Mouse (Mus musculus) forebrain, embryonic 16.5 days (tissue): ENCODE results near the gene Clec16a. TPM values are rescaled to one million over a fixed set of nuclear protein-coding genes. Genes with fewer than 3 reads are reported as not detected.
A peak's percentile ranks its signal among the peaks of the same experiment; 100 is the strongest.

ENCODE experiments used
- ATAC-seq: fragments of 200-750 bp; cut with Nextera tagmentation; 2 replicates; pipeline ENCODE4 v1.8.0; 2017; ENCODE audit warnings: mild to moderate bottlenecking, moderate library complexity
- H3K27ac ChIP-seq: fragments of 300-500 bp; sonication (generic); 2 replicates; pipeline ENCODE4 v1.5.1; 2014; ENCODE audit warnings: low read length, control low read depth
- H3K27me3 ChIP-seq: fragments of 300-500 bp; sonication (generic); replicated peaks from 2 replicates; pipeline ENCODE4 v1.6.1; 2014; ENCODE audit warnings: low read length; ENCODE audit not compliant: control insufficient read depth, insufficient read depth
- H3K36me3 ChIP-seq: fragments of 300-500 bp; sonication (generic); 2 replicates; pipeline ENCODE4 v1.6.1; 2014; ENCODE audit not compliant: control insufficient read depth, insufficient read depth
- H3K4me1 ChIP-seq: fragments of 300-500 bp; sonication (generic); replicated peaks from 2 replicates; pipeline ENCODE4 v1.6.1; 2014; ENCODE audit warnings: low read length; ENCODE audit not compliant: control insufficient read depth, insufficient read depth
- H3K4me2 ChIP-seq: fragments of 300-500 bp; sonication (generic); 2 replicates; pipeline ENCODE4 v1.6.1; 2014; ENCODE audit warnings: mild to moderate bottlenecking, low read length, control low read depth
- H3K4me3 ChIP-seq: fragments of 300-500 bp; sonication (generic); replicated peaks from 2 replicates; pipeline ENCODE4 v1.5.1; 2014; ENCODE audit warnings: mild to moderate bottlenecking, low read length, control low read depth
- H3K9ac ChIP-seq: fragments of 300-500 bp; sonication (generic); replicated peaks from 2 replicates; pipeline ENCODE4 v1.6.1; 2014; ENCODE audit warnings: low read depth, low read length, control low read depth
- H3K9me3 ChIP-seq: fragments of 300-500 bp; sonication (generic); 2 replicates; pipeline ENCODE4 v1.6.1; 2016; ENCODE audit warnings: low read length; ENCODE audit not compliant: control insufficient read depth
- WGBS: fragments of 180-500 bp; shearing (Covaris S2); extraction: QIAGEN DNeasy Blood & Tissue Kit; methylation state at CpG from one replicate; pipeline ENCODE4 v1.1.7; 2014; 5-methylcytosine and 5-hydroxymethylcytosine counted together
- polyA plus RNA-seq: library from polyadenylated mRNA; unstranded; fragments of >200 nt; fragmentation: Nextera tagmentation; extraction: Ambion mirVana; gene quantifications from 2 replicates; pipeline ENCODE4 v1.2.1, GENCODE M21; 2015

The Clec16a gene
- polyA plus RNA-seq, 1 experiment from 2014 or later = 72.8 TPM

DNA sequence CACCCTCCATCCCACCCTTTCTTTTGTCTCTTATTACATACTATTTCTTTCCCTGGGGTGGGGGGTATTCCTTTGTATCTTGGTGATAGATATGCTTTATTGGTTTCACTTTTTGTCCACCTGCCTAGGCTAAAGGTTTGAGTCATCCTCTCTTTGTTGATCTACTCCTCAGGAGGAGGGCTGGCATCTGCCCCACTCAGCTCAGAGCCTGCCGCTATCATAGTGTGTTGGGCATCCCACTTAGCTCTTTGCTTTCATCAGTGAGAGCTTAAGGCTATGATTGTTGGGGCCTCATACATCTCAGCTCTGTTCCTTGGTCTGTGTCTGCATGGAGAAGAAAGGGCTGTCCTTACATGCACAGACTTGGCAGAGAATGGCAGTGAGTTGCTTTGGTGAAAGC, 81.0 kb downstream of the Clec16a start:
- Histone ChIP-seq H3K9ac (no peak overlapping the region), H3K4me2 (no peak overlapping the region), H3K36me3 (peaks cover 3% of the 10 kb centered on the region; the same call in 1 of the 2 replicates), H3K27me3 (no peaks in the 10 kb centered on the region), H3K27ac (no peak overlapping the region), H3K9me3 (no peaks in the 10 kb centered on the region), H3K4me3 (no peak overlapping the region), H3K4me1 (no peaks in the 10 kb centered on the region)
- 95% methylated on average over 1 of the region's 1 CpGs for WGBS
- ATAC-seq = no peak

DNA sequence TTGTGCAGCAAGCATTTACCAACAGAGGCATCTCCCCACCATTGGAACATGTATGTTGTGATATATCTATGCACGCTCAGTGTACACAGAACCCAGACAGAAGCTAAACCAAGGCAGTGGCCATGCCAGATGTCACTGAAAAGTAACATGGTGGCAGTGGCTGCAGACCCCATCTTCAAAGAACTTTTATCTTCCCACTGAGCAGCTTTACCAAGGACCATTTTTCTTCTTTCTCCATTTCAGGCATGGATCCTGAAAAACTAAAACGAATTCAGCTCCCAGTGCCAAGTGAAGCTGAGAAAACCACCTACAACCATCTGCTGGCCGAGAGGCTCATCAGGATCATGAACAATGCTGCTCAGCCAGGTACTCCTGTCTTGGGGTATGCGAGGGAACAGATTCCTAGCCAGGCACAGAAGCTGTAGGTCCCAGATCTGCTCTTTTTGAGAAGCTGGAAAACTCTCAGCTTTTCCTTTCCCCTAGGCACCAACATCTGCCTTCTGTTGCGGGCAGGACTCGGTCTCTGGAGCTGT, 82.1 kb downstream of the Clec16a start:
- H3K27me3 ChIP-seq = no peaks in the 10 kb centered on the region
- WGBS = 95% methylated on average over 6 of the region's 6 CpGs
- no peak overlapping the region for H3K9ac ChIP-seq
- no peaks in the 10 kb centered on the region for H3K9me3 ChIP-seq
- ATAC-seq = no peak
- H3K4me3 ChIP-seq = no peak overlapping the region
- no peak overlapping the region for H3K27ac ChIP-seq
- no peaks in the 10 kb centered on the region for H3K4me1 ChIP-seq
- peaks cover 3% of the 10 kb centered on the region; the same call in 1 of the 2 replicates for H3K36me3 ChIP-seq
- H3K4me2 ChIP-seq = no peak overlapping the region

DNA sequence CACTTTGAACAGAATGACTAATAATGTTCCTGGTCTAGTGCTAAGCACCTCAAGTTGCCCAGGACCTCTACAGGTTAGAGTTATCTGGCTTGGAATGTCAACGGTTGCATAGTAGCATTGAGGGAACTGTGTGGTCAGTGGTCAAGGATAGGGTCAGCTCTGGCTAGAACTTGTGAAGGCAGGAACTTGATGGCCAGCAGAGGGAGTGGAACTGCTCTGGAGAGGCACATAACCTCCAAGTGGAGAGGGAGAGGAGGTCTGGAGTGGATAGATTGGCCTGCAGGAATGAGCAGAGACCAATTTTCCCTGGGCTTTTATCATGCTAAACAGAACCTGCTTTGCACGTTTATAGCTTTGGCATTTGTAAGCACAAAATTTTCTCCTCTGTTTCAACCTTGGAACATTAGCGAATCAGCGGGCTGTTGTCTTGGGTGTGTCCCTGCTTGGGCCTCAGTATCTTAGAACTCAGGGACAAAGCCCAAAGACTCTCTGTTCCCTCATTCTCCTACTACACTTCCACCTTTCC, 83.0 kb downstream of the Clec16a start:
- WGBS = 67% methylated on average over 4 of the region's 4 CpGs
- Histone ChIP-seq H3K4me1 (no peaks in the 10 kb centered on the region), H3K4me2 (no peak overlapping the region), H3K9ac (no peak overlapping the region), H3K36me3 (peaks cover 3% of the 10 kb centered on the region; the same call in 1 of the 2 replicates), H3K27me3 (no peaks in the 10 kb centered on the region), H3K9me3 (no peaks in the 10 kb centered on the region), H3K4me3 (no peak overlapping the region), H3K27ac (no peak overlapping the region)
- ATAC-seq = no peak

DNA sequence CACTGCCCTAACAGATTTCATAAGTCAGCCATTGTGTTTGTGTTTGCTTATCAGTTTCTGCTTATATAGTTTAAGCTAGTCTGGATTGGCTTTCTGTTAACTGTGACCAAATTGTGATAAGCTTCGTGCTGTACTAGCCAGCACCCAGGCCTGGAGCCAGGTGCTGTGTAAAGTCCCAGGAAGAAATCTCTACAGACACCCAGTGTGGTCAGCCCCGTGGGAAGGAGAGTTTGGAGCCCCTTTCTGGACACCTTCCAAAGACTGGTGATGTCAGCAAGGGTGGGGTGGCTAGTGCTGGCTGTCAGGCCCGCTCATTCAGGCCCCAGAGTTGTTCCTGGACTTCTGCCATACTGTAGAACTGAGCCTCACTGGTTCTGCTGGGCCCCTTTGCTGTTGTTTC, 83.8 kb downstream of the Clec16a start:
- Histone ChIP-seq H3K27me3 (no peaks in the 10 kb centered on the region), H3K36me3 (peaks cover 3% of the 10 kb centered on the region; the same call in 1 of the 2 replicates), H3K4me3 (no peak overlapping the region), H3K4me2 (no peak overlapping the region), H3K9me3 (no peaks in the 10 kb centered on the region), H3K4me1 (no peaks in the 10 kb centered on the region), H3K9ac (no peak overlapping the region), H3K27ac (no peak overlapping the region)
- ATAC-seq = no peak
- WGBS = 44% methylated on average over 3 of the region's 3 CpGs

DNA sequence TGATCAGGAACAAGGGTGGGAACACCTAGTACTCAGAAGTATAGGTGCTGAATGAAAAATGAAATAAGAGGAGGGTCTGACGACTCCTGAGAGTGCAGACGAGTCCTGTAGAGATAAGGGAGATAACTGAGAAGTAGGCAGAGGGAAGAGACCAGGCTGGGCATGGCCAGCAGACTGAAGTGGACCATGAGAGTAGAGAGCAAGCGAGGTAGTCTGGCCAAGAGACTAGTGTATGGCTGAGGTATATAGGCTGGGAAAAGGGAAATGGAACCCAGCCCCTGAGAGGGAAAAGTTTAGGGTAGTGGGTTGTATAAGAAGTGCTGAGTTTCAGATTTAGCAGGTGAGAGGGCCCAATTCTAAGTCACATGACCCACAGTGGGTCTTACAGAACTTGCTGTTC, 84.2 kb downstream of the Clec16a start:
- no peaks in the 10 kb centered on the region for H3K27me3 ChIP-seq
- ATAC-seq = no peak
- H3K9me3 ChIP-seq = no peaks in the 10 kb centered on the region
- H3K9ac ChIP-seq = no peak overlapping the region
- H3K27ac ChIP-seq = no peak overlapping the region
- H3K4me2 ChIP-seq = no peak overlapping the region
- peaks cover 3% of the 10 kb centered on the region; the same call in 1 of the 2 replicates for H3K36me3 ChIP-seq
- H3K4me1 ChIP-seq = no peaks in the 10 kb centered on the region
- H3K4me3 ChIP-seq = no peak overlapping the region
- 86% methylated on average over 3 of the region's 3 CpGs for WGBS

DNA sequence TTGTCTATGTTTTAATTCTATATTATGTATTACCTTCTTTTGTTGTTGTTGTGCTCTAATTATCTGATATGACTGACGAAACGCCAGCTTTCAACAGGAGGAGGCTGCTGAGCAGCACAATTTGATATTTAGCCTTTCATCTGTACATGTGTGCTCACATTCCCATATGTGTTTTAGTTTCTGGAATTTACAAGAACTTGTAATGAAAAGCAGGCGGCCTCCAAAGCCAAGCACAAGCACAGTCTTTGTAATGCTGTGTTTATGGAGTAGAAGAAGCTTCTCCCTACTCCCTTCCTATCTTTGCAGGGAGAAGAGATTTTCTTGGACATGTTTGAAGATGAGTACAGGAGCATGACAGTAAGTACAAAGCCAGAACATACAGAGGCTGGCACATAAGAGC, 89.8 kb downstream of the Clec16a start:
- no peak overlapping the region for H3K4me3 ChIP-seq
- no peaks in the 10 kb centered on the region for H3K27me3 ChIP-seq
- no peak overlapping the region for H3K9ac ChIP-seq
- 86% methylated on average over 3 of the region's 3 CpGs for WGBS
- H3K4me2 ChIP-seq = no peak overlapping the region
- no peak for ATAC-seq
- no peaks in the 10 kb centered on the region for H3K4me1 ChIP-seq
- H3K27ac ChIP-seq = no peak overlapping the region
- no peaks in the 10 kb centered on the region for H3K36me3 ChIP-seq
- H3K9me3 ChIP-seq = no peaks in the 10 kb centered on the region

DNA sequence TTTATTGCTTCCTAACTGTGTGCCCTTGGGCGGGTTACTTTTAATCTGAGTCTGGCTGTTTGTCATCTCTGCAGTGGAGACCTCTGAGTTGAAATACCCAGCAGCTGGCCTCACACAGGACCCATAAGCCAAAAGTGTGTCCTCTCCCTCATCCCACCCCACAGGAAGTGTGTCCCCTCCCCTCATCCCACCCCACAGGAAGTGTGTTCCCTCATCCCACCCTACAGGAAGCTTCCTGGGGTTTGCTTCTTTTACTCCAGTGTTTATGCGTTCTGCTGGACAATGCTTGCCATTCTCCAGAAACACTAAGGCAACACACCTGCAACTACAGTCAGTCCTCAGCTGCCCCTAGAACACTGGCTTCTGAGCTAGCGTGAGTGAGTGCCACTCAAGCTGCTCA, 92.8 kb downstream of the Clec16a start:
- H3K4me1 ChIP-seq = no peaks in the 10 kb centered on the region
- no peaks in the 10 kb centered on the region for H3K36me3 ChIP-seq
- H3K27me3 ChIP-seq = no peaks in the 10 kb centered on the region
- WGBS = 67% methylated on average over 3 of the region's 3 CpGs
- H3K4me2 ChIP-seq = no peak overlapping the region
- no peak overlapping the region for H3K4me3 ChIP-seq
- no peak for ATAC-seq
- no peak overlapping the region for H3K27ac ChIP-seq
- no peaks in the 10 kb centered on the region for H3K9me3 ChIP-seq
- H3K9ac ChIP-seq = no peak overlapping the region

DNA sequence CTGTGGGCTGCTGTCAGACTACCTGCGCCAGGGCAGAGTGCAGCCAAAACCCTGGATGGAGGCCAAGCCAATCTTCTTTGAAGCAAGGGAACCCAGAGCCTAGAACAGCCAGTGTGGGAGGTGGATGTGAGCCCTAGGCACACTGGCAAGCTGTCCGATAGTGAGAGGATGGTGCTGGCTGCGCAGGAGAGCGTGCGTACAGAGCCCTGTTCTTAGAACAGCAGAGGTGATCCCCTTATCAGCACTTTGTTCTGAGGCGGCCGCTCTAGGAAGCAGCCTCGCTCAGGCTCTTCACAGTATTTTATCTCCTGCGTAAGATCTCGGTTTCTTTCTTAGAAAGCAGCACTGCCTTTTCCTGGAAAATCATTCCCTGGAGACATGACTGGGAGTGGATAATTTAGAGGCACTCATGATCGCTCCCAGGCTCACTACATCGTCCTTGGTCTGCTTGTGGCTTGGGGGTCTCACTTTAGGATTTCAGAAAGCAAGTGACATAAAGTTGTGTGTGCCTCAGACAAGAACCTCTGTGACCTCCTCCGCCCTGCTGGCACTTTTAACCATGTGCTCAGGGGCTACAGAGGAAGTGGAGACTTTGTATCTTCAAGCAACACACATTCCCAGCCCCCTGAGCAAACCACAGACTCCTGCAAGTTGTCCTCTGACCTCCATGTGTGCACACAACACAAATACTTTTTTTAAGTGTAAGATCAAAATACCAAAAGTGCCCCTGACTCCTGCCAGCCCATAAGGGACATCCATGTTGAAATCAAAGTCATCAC, 94.2 kb downstream of the Clec16a start:
- WGBS = 83% methylated on average over 13 of the region's 13 CpGs
- Histone ChIP-seq H3K4me2 (no peak overlapping the region), H3K27ac (no peak overlapping the region), H3K4me3 (no peak overlapping the region), H3K27me3 (no peaks in the 10 kb centered on the region), H3K36me3 (no peaks in the 10 kb centered on the region), H3K9ac (no peak overlapping the region), H3K4me1 (no peaks in the 10 kb centered on the region), H3K9me3 (no peaks in the 10 kb centered on the region)
- no peak for ATAC-seq

DNA sequence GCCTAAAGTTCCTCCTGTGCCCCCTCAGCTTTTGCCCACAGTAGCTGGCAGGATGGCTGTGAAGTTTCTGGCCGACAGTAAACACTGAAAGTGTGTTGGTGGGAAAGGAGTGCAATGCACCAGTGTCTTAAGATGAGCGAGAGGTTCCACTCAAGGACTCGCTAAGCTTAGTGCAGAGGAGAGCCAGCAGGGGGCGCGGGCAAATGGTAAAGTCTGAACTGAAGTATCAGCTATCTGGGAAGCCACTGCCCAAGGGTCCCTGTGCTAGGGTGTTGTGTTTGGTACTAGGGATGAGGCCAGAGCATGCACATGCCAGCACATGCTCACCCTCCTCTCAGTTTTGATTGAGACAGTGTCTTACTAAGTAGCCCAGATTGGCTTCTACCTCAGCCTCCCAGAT, 94.9 kb downstream of the Clec16a start:
- Histone ChIP-seq H3K9ac (no peak overlapping the region), H3K36me3 (no peaks in the 10 kb centered on the region), H3K27me3 (no peaks in the 10 kb centered on the region), H3K27ac (no peak overlapping the region), H3K4me2 (no peak overlapping the region), H3K4me3 (no peak overlapping the region), H3K9me3 (no peaks in the 10 kb centered on the region), H3K4me1 (no peaks in the 10 kb centered on the region)
- peak; percentile 80 for ATAC-seq
- WGBS = 2% methylated on average over 5 of the region's 5 CpGs
